Mouse (Mus musculus) MEL (cell line): ENCODE measurements at regions not wholly inside any gene's neighbourhood (a gene's known extent, or its start where the extent isn't known, plus 50 kb on each side); places are given as distances from the start of the nearest gene placed in this dataset.

Experiments
- DNase-seq: peaks from one replicate; pipeline ENCODE4 v3.0.0; 2011; ENCODE audit warnings: low read depth, low spot score
- H3K27ac ChIP-seq: 2 replicates; pipeline ENCODE4 v1.5.1; 2012; ENCODE audit warnings: low read depth, mild to moderate bottlenecking, control low read depth, low read length, moderate library complexity; ENCODE audit not compliant: control insufficient read depth
- H3K27me3 ChIP-seq, 2 experiments: fragments of 150-350 bp in 1 of 2; sonication (generic) in 1 of 2; 2 replicates each; pipeline ENCODE4 v1.6.1; 2012; ENCODE audit warnings: low read length in 2 of 2, mild to moderate bottlenecking in 2 of 2, improper control_type of control experiment in 1 of 2, moderate library complexity in 1 of 2; ENCODE audit not compliant: insufficient read depth in 2 of 2, control insufficient read depth in 1 of 2
- H3K36me3 ChIP-seq, 2 experiments: 2 replicates each; pipeline ENCODE4 v1.6.1; 2012 to 2014; ENCODE audit warnings: low read length in 2 of 2, improper control_type of control experiment in 1 of 2, inconsistent platforms in 1 of 2, mild to moderate bottlenecking in 1 of 2; ENCODE audit not compliant: insufficient read depth in 2 of 2, control insufficient read depth in 1 of 2
- H3K4me1 ChIP-seq, 2 experiments: fragments of 150-350 bp in 1 of 2; sonication (generic) in 1 of 2; 2 replicates each; pipeline ENCODE4 v1.6.1; 2012; ENCODE audit warnings: low read length in 2 of 2, improper control_type of control experiment in 1 of 2, mild to moderate bottlenecking in 1 of 2; ENCODE audit not compliant: insufficient read depth in 2 of 2, control insufficient read depth in 1 of 2
- H3K4me3 ChIP-seq, 2 experiments: fragments of 150-350 bp in 1 of 2; sonication (generic) in 1 of 2; 2 replicates each; pipeline ENCODE4 v1.5.1; 2012; ENCODE audit warnings: low read depth in 2 of 2, low read length in 2 of 2, mild to moderate bottlenecking in 2 of 2, moderate library complexity in 2 of 2, control low read depth in 1 of 2, improper control_type of control experiment in 1 of 2; ENCODE audit not compliant: control insufficient read depth in 1 of 2, insufficient read depth in 1 of 2
- H3K79me2 ChIP-seq: 2 replicates; pipeline ENCODE4 v1.6.1; 2012; ENCODE audit warnings: mild to moderate bottlenecking, low read length, moderate library complexity; ENCODE audit not compliant: control insufficient read depth, poor library complexity, insufficient read depth
- H3K9ac ChIP-seq: 2 replicates; pipeline ENCODE4 v1.6.1; 2012; ENCODE audit warnings: low read depth, mild to moderate bottlenecking, control low read depth, low read length, moderate library complexity; ENCODE audit not compliant: control insufficient read depth, poor library complexity, severe bottlenecking
- H3K9me3 ChIP-seq: fragments of 150-350 bp; sonication (generic); replicated peaks from 2 replicates; pipeline ENCODE4 v1.6.1; 2012; ENCODE audit warnings: mild to moderate bottlenecking, low read length, improper control_type of control experiment, moderate library complexity; ENCODE audit not compliant: insufficient read depth
- CHD1 ChIP-seq: IDR thresholded peaks from 2 replicates; pipeline ENCODE4 v1.6.1; 2012; ENCODE audit warnings: low read depth, mild to moderate bottlenecking, inconsistent platforms, low read length, improper control_type of control experiment
- HCFC1 ChIP-seq: IDR thresholded peaks from 2 replicates; pipeline ENCODE4 v1.6.1; 2012; ENCODE audit warnings: low read depth, mild to moderate bottlenecking, inconsistent platforms, low read length, improper control_type of control experiment, moderate library complexity
- KAT2A ChIP-seq: conservative IDR thresholded peaks from 2 replicates; pipeline ENCODE4 v1.6.1; 2012; ENCODE audit warnings: low read depth, low read length, improper control_type of control experiment, inconsistent platforms
- MAFK ChIP-seq: IDR thresholded peaks from 2 replicates; pipeline ENCODE4 v1.6.1; 2011; ENCODE audit warnings: low read depth, mild to moderate bottlenecking, low read length, improper control_type of control experiment, borderline replicate concordance
- MEF2A ChIP-seq: IDR thresholded peaks from 2 replicates; pipeline ENCODE4 v1.6.1; 2014; ENCODE audit warnings: low read depth, mild to moderate bottlenecking, inconsistent platforms, low read length, improper control_type of control experiment; ENCODE audit not compliant: poor library complexity, insufficient replicate concordance, severe bottlenecking; ENCODE audit errors: extremely low read depth
- MYB ChIP-seq: IDR thresholded peaks from 2 replicates; pipeline ENCODE4 v1.6.1; 2011; ENCODE audit warnings: mild to moderate bottlenecking, low read depth, low read length, improper control_type of control experiment
- MYC ChIP-seq: IDR thresholded peaks from 2 replicates; pipeline ENCODE4 v1.6.1; 2011; ENCODE audit warnings: low read depth, mild to moderate bottlenecking, low read length, improper control_type of control experiment, moderate library complexity
- POLR2A ChIP-seq, 2 experiments: IDR thresholded peaks; 2 replicates each; pipeline ENCODE4 v1.6.1; 2011 to 2012; ENCODE audit warnings: low read length in 2 of 2, mild to moderate bottlenecking in 2 of 2, control low read depth in 1 of 2, improper control_type of control experiment in 1 of 2, low read depth in 1 of 2, moderate library complexity in 1 of 2; ENCODE audit not compliant: control insufficient read depth in 1 of 2, insufficient read depth in 1 of 2, poor library complexity in 1 of 2
- SMC3 ChIP-seq: IDR thresholded peaks from 2 replicates; pipeline ENCODE4 v1.6.1; 2011; ENCODE audit warnings: low read depth, low read length, improper control_type of control experiment
- TAL1 ChIP-seq: IDR thresholded peaks from 2 replicates; pipeline ENCODE4 v1.6.1; 2012; ENCODE audit warnings: mild to moderate bottlenecking, inconsistent platforms, low read length, moderate library complexity, mixed read lengths
- USF2 ChIP-seq, 2 experiments: IDR thresholded peaks; 2 replicates each; pipeline ENCODE4 v1.6.1; 2011 to 2012; ENCODE audit warnings: improper control_type of control experiment in 2 of 2, low read length in 2 of 2, borderline replicate concordance in 1 of 2, inconsistent platforms in 1 of 2, low read depth in 1 of 2, mild to moderate bottlenecking in 1 of 2; ENCODE audit not compliant: insufficient read depth in 1 of 2
- ZKSCAN1 ChIP-seq: IDR thresholded peaks from 2 replicates; pipeline ENCODE4 v1.6.1; 2012; ENCODE audit warnings: low read depth, mild to moderate bottlenecking, inconsistent platforms, low read length, improper control_type of control experiment, moderate library complexity
- ZMIZ1 ChIP-seq: IDR thresholded peaks from 2 replicates; pipeline ENCODE4 v1.6.1; 2012; ENCODE audit warnings: low read depth, mild to moderate bottlenecking, inconsistent platforms, low read length, improper control_type of control experiment, moderate library complexity

- H3K4me1 ChIP-seq = no peaks in the 10 kb centered on the region
- H3K36me3 ChIP-seq = no peaks in the 10 kb centered on the region
- DNase-seq = no peak
- H3K4me3 ChIP-seq = no peak overlapping the region
- no peaks in the 10 kb centered on the region for H3K79me2 ChIP-seq
- no peaks in the 10 kb centered on the region for H3K9me3 ChIP-seq
- H3K27ac ChIP-seq = no peak overlapping the region
- TF ChIP-seq USF2 (IDR thresholded peaks at IDR 0.05; ENCODE audit: borderline replicate concordance in 1 of 2, insufficient read depth in 1 of 2, low read depth in 1 of 2, low read length in 2 of 2) (no peak), ZKSCAN1 (no peak), CHD1 (no peak), KAT2A (no peak), MYB (no peak), MYC (no peak), SMC3 (no peak), ZMIZ1 (no peak), MAFK (no peak), POLR2A (IDR thresholded peaks at IDR 0.05; ENCODE audit: control insufficient read depth in 1 of 2, insufficient read depth in 1 of 2, low read depth in 1 of 2, low read length in 2 of 2, poor library complexity in 1 of 2) (no peak), MEF2A (no peak), HCFC1 (no peak), TAL1 (no peak)
- H3K9ac ChIP-seq = no peak overlapping the region
- H3K27me3 ChIP-seq = no peaks in the 10 kb centered on the region
These were observed 54.7 kb upstream of the Cpne8 start for GRCm38 (mm10) chr15:90733891-90734290.
